Mouse (Mus musculus) brain, adult 2 months (tissue): ENCODE data around the gene Dnmt3a.

Experiments
- DNase-seq: peaks from one replicate; pipeline ENCODE4 v3.0.0; 2011; ENCODE audit warnings: low read depth, low spot score

Gene Dnmt3a

GRCm38 (mm10) chr12:3787041-3787440 lies 18.8 kb upstream of the Dnmt3a start:
- DNase-seq, result no peak

- DNase-seq, result no peak
Observed at GRCm38 (mm10) chr12:3787541-3787940, 18.3 kb upstream of the Dnmt3a start.

GRCm38 (mm10) chr12:3788421-3789051 lies 17.3 kb upstream of the Dnmt3a start:
- DNase-seq, result peak; percentile 37

GRCm38 (mm10) chr12:3789626-3790185 lies 16.1 kb upstream of the Dnmt3a start:
- no peak for DNase-seq

- no peak for DNase-seq
Observed at GRCm38 (mm10) chr12:3791257-3791656, 14.6 kb upstream of the Dnmt3a start.

GRCm38 (mm10) chr12:3791732-3792131 lies 14.1 kb upstream of the Dnmt3a start:
- peak; percentile 99 for DNase-seq

GRCm38 (mm10) chr12:3792248-3792647 lies 13.6 kb upstream of the Dnmt3a start:
- DNase-seq, result no peak

GRCm38 (mm10) chr12:3795569-3795968 lies 10.2 kb upstream of the Dnmt3a start:
- no peak for DNase-seq

GRCm38 (mm10) chr12:3799551-3799950 lies 6.3 kb upstream of the Dnmt3a start:
- DNase-seq, result no peak

- DNase-seq, result peak; percentile 92
Observed at GRCm38 (mm10) chr12:3806271-3806684, 471 bp downstream of the Dnmt3a start.

- DNase-seq, result peak; percentile 90
Observed at GRCm38 (mm10) chr12:3806703-3807547, 1.1 kb downstream of the Dnmt3a start.

GRCm38 (mm10) chr12:3807548-3808395 lies 2.0 kb downstream of the Dnmt3a start:
- peak; percentile 68 for DNase-seq

GRCm38 (mm10) chr12:3808396-3808981 lies 2.7 kb downstream of the Dnmt3a start:
- DNase-seq, result peak; percentile 58

GRCm38 (mm10) chr12:3809520-3810180 lies 3.8 kb downstream of the Dnmt3a start:
- no peak for DNase-seq

GRCm38 (mm10) chr12:3810455-3810854 lies 4.6 kb downstream of the Dnmt3a start:
- DNase-seq, result peak; percentile 54

- no peak for DNase-seq
Observed at GRCm38 (mm10) chr12:3811596-3811995, 5.8 kb downstream of the Dnmt3a start.

GRCm38 (mm10) chr12:3812251-3812650 lies 6.4 kb downstream of the Dnmt3a start:
- DNase-seq, result no peak

GRCm38 (mm10) chr12:3813138-3813537 lies 7.3 kb downstream of the Dnmt3a start:
- no peak for DNase-seq

- peak; percentile 52 for DNase-seq
Observed at GRCm38 (mm10) chr12:3815386-3815785, 9.6 kb downstream of the Dnmt3a start.

- DNase-seq, result peak; percentile 89
Observed at GRCm38 (mm10) chr12:3817033-3817432, 11.2 kb downstream of the Dnmt3a start.

GRCm38 (mm10) chr12:3817566-3817965 lies 11.8 kb downstream of the Dnmt3a start:
- peak; percentile 67 for DNase-seq
